Mouse (Mus musculus): Measurements from ENCODE around the gene Ndufv3. TPM values are rescaled to one million over a fixed set of nuclear protein-coding genes. Genes with fewer than 3 reads are reported as not detected.
A peak's percentile ranks its signal among the peaks of the same experiment; 100 is the strongest.

Ndufv3 gene
- polyA plus RNA-seq, 2 experiments, result 65.5 to 194 TPM

DNA sequence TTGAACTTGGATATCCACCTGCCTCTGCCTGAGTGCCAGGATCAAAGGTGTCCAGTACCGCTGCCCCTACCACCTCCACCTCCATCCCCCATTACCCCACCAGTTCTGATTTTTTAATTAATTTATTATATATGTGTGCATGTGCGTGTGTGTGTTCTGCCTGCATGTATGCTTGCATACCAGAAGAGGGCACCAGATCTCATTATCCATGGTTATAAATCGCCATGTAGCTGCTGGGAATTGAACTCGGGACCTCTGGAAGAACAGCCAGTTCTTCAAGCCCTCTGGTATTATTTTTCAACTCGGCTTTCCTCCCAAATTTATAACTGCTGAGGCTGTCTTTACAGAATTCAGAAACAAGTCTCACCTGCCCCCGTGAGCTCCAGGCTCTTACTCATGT is 9.0 kb upstream of the Ndufv3 start:
- H3K36me3 ChIP-seq (replicated peaks; ENCODE audit: control insufficient read depth, insufficient read depth, low read depth), result peaks cover 17% of the 10 kb centered on the region
- H3K9ac ChIP-seq (replicated peaks), result peak overlapping the region; percentile 63
- TF ChIP-seq CTCF (IDR thresholded peaks at IDR 0.05; ENCODE audit: low read depth), result peak; percentile 44
- no peak for TF ChIP-seq EP300 (IDR thresholded peaks at IDR 0.05; ENCODE audit: low read depth)
- peak overlapping the region; percentile 86 for H3K4me2 ChIP-seq (ENCODE audit: low read depth)
- peak overlapping the region; percentile 73 to 80 for H3K4me3 ChIP-seq (ENCODE audit: insufficient read depth in 1 of 2, low read depth in 2 of 2, low read length in 2 of 2)
- peaks cover 9% of the 10 kb centered on the region in 2 experiments for H3K4me1 ChIP-seq (replicated peaks; ENCODE audit: control insufficient read depth in 2 of 2, insufficient read depth in 2 of 2, low read length in 1 of 2)
- ATAC-seq (ENCODE audit: insufficient read depth), result no peak
- no peaks in the 10 kb centered on the region for H3K27me3 ChIP-seq (ENCODE audit: control insufficient read depth, insufficient read depth, low read length)
- no peaks in the 10 kb centered on the region for H3K9me3 ChIP-seq (ENCODE audit: control insufficient read depth, low read length)
- 75% methylated on average over 6 of the region's 6 CpGs for WGBS (ENCODE audit: insufficient replicate concordance)
- no peak overlapping the region for H3K27ac ChIP-seq
- DNase-seq (ENCODE audit: low read depth in 3 of 3, low spot score in 3 of 3), result no peak

- Histone ChIP-seq H3K27me3 (ENCODE audit: control insufficient read depth, insufficient read depth, low read length) (no peaks in the 10 kb centered on the region; the same call in 1 of the 2 replicates), H3K4me2 (ENCODE audit: low read depth) (peak overlapping the region; percentile 86), H3K9ac (replicated peaks) (peak overlapping the region; percentile 63), H3K36me3 (replicated peaks; ENCODE audit: control insufficient read depth, insufficient read depth, low read depth) (peaks cover 17% of the 10 kb centered on the region), H3K4me1 (replicated peaks; ENCODE audit: control insufficient read depth in 2 of 2, insufficient read depth in 2 of 2, low read length in 1 of 2) (peaks cover 9% of the 10 kb centered on the region in 2 experiments), H3K4me3 (ENCODE audit: insufficient read depth in 1 of 2, low read depth in 2 of 2, low read length in 2 of 2) (peak overlapping the region; percentile 73 to 80), H3K9me3 (ENCODE audit: control insufficient read depth, low read length) (no peaks in the 10 kb centered on the region), H3K27ac (peak overlapping the region; percentile 47)
- TF ChIP-seq EP300 (IDR thresholded peaks at IDR 0.05; ENCODE audit: low read depth) (no peak), CTCF (IDR thresholded peaks at IDR 0.05; ENCODE audit: low read depth) (0 out of 2 replicates have a peak, but pooled peaks have one; percentile 3)
- peak; percentile 95 for ATAC-seq (ENCODE audit: insufficient read depth)
- peak; percentile 76 to 79 (median 78) for DNase-seq (ENCODE audit: low read depth in 3 of 3, low spot score in 3 of 3)
- WGBS (ENCODE audit: insufficient replicate concordance), result under 1% methylated on average over 56 of the region's 56 CpGs
Measured at GRCm38 (mm10) chr17:31511792-31512495, 8.0 kb upstream of the Ndufv3 start.

DNA sequence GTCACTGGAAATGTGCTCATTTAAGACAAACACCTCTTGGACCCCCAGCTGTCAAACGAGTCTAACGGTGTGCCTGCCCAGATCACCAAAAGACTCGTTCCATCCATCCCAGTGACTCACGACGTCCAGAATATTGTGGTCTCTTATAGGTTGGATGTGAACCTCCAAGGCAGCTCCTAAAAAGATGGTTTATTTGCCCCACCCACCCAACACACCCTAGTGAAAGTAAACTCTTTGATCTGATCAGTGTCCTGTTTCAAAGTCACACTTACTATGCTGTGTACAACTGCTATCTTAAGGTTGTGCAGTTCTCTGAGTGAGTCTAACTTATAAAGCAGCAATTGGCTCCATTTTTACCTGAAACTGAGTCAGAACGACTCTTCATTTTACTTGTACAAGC is 7.3 kb upstream of the Ndufv3 start:
- TF ChIP-seq EP300 (IDR thresholded peaks at IDR 0.05; ENCODE audit: low read depth), result no peak
- no peak for TF ChIP-seq CTCF (IDR thresholded peaks at IDR 0.05; ENCODE audit: low read depth)
- peak overlapping the region; percentile 47 for H3K27ac ChIP-seq

GRCm38 (mm10) chr17:31514696-31515095 is 5.2 kb upstream of the Ndufv3 start:
- Histone ChIP-seq H3K9me3 (ENCODE audit: control insufficient read depth, low read length) (no peaks in the 10 kb centered on the region), H3K27ac (no peak overlapping the region), H3K4me1 (replicated peaks; ENCODE audit: control insufficient read depth in 2 of 2, insufficient read depth in 2 of 2, low read length in 1 of 2) (peaks cover 12 to 13% of the 10 kb centered on the region in 2 experiments), H3K9ac (replicated peaks) (no peak overlapping the region), H3K4me3 (ENCODE audit: insufficient read depth in 1 of 2, low read depth in 2 of 2, low read length in 2 of 2) (no peak overlapping the region), H3K4me2 (ENCODE audit: low read depth) (no peak overlapping the region), H3K36me3 (replicated peaks; ENCODE audit: control insufficient read depth, insufficient read depth, low read depth) (peaks cover 2% of the 10 kb centered on the region), H3K27me3 (ENCODE audit: control insufficient read depth, insufficient read depth, low read length) (no peaks in the 10 kb centered on the region; the same call in 1 of the 2 replicates)
- no peak for TF ChIP-seq EP300 (IDR thresholded peaks at IDR 0.05; ENCODE audit: low read depth)
- TF ChIP-seq CTCF (IDR thresholded peaks at IDR 0.05; ENCODE audit: low read depth), result no peak
- 46% methylated on average over 1 of the region's 1 CpGs for WGBS (ENCODE audit: insufficient replicate concordance)
- DNase-seq (ENCODE audit: low read depth in 3 of 3, low spot score in 3 of 3), result no peak
- ATAC-seq (ENCODE audit: insufficient read depth), result no peak

More for the DNA sequence above, 7.3 kb upstream of the Ndufv3 start:
- peaks cover 14% of the 10 kb centered on the region for H3K36me3 ChIP-seq (replicated peaks; ENCODE audit: control insufficient read depth, insufficient read depth, low read depth)
- H3K4me3 ChIP-seq (ENCODE audit: insufficient read depth in 1 of 2, low read depth in 2 of 2, low read length in 2 of 2), result peak overlapping the region; percentile 73 to 80
- H3K27me3 ChIP-seq (ENCODE audit: control insufficient read depth, insufficient read depth, low read length), result no peaks in the 10 kb centered on the region; the same call in 1 of the 2 replicates
- H3K4me1 ChIP-seq (replicated peaks; ENCODE audit: control insufficient read depth in 2 of 2, insufficient read depth in 2 of 2, low read length in 1 of 2), result peaks cover 9% of the 10 kb centered on the region in 2 experiments
- DNase-seq (ENCODE audit: low read depth in 3 of 3, low spot score in 3 of 3) (no peak), ATAC-seq (ENCODE audit: insufficient read depth) (peak; percentile 50; the same call in 1 of the 2 replicates)
- WGBS (ENCODE audit: insufficient replicate concordance), result 13% methylated on average over 6 of the region's 6 CpGs
- H3K4me2 ChIP-seq (ENCODE audit: low read depth), result peak overlapping the region; percentile 86
- H3K9me3 ChIP-seq (ENCODE audit: control insufficient read depth, low read length), result no peaks in the 10 kb centered on the region
- peak overlapping the region; percentile 55 for H3K9ac ChIP-seq (replicated peaks)

DNA sequence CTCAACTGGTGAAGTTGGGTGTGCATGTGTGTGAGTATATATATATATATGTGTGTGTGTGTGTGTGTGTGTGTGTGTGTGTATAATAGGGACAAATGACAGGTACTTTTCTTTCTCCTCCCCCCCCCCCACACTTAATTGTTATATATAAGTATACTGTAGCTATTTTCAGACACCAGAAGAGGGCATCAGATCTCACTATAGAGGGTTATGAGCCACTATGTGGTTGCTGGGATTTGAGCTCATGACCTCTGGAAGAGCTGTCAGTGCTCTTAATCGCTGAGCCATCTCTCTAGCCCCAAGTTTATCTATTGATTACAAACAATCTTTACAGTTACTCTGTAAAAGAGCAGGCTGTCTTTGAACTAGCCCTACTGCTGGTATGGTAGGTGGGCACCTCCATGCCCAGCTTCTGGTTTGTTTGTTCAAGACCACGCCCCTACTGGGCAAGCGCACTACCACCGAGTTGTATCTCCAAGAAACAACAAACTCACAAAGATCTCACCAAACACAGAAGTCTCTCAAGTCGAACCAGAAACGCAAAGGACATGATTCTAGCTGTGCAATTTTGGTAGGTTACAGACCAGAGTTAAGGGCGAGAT is 470 bp upstream of the Ndufv3 start:
- peak overlapping the region; percentile 88 for H3K4me2 ChIP-seq (ENCODE audit: low read depth)
- H3K27me3 ChIP-seq (ENCODE audit: control insufficient read depth, insufficient read depth, low read length), result no peaks in the 10 kb centered on the region; the same call in 1 of the 2 replicates
- H3K4me3 ChIP-seq (ENCODE audit: insufficient read depth in 1 of 2, low read depth in 2 of 2, low read length in 2 of 2), result peak overlapping the region; percentile 63 to 64
- no peak for DNase-seq (ENCODE audit: low read depth in 3 of 3, low spot score in 3 of 3)
- peaks cover 7 to 13% of the 10 kb centered on the region in 2 experiments; a peak in 3 of 4 replicates for H3K4me1 ChIP-seq (replicated peaks; ENCODE audit: control insufficient read depth in 2 of 2, insufficient read depth in 2 of 2, low read length in 1 of 2)
- WGBS (ENCODE audit: insufficient replicate concordance), result 2% methylated on average over 7 of the region's 7 CpGs
- H3K36me3 ChIP-seq (replicated peaks; ENCODE audit: control insufficient read depth, insufficient read depth, low read depth), result no peaks in the 10 kb centered on the region; the same call in 1 of the 2 replicates
- H3K9ac ChIP-seq (replicated peaks), result peak overlapping the region; percentile 7; the same call in 1 of the 2 replicates
- H3K9me3 ChIP-seq (ENCODE audit: control insufficient read depth, low read length), result no peaks in the 10 kb centered on the region
- no peak overlapping the region for H3K27ac ChIP-seq
- TF ChIP-seq CTCF (IDR thresholded peaks at IDR 0.05; ENCODE audit: low read depth) (no peak), EP300 (IDR thresholded peaks at IDR 0.05; ENCODE audit: low read depth) (no peak)
- ATAC-seq (ENCODE audit: insufficient read depth), result peak; percentile 48
